Mouse (Mus musculus) brain, embryonic 14.5 days (tissue): ENCODE measurements around the gene Opn1sw.

ENCODE experiments used
- CTCF ChIP-seq: fragments of 200-500 bp; IDR thresholded peaks from 2 replicates; pipeline ENCODE4 v1.5.1; 2012; ENCODE audit warnings: inconsistent platforms, mild to moderate bottlenecking, moderate library complexity, borderline replicate concordance; ENCODE audit not compliant: insufficient read depth, insufficient read length; ENCODE audit errors: extremely low read depth
- POLR2A ChIP-seq: fragments of 200-500 bp; IDR thresholded peaks from 2 replicates; pipeline ENCODE4 v1.6.1; 2012; ENCODE audit warnings: mild to moderate bottlenecking, inconsistent platforms, borderline replicate concordance; ENCODE audit not compliant: poor library complexity, insufficient read depth, insufficient read length, severe bottlenecking; ENCODE audit errors: extremely low read depth

DNA sequence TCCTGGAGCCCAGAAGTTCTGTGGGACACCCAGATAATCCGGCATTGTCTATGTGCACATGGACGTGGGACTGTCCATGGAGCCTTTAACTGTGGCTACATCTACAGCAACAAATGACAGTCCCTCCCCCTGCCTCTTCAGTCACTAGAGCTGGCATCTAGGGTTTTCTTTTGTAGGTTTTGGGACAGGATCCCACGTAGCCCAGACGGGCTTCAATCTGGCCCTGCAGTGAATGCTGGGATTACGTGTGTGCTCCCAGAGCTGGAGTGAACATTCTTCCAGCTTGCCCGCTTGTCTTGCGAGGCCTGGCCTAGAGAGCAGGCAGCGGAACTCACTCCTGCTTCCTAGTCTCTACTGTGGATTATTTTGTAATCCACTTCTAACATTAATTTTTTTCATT lies 36.9 kb upstream of the Opn1sw start:
- TF ChIP-seq CTCF (no peak), POLR2A (no peak)
